Mouse (Mus musculus) heart, embryonic 15.5 days (tissue): ENCODE measurements around the gene Cox4i2. TPM values are rescaled to one million over a fixed set of nuclear protein-coding genes. Genes with fewer than 3 reads are reported as not detected.

Experiments
- ATAC-seq: fragments of 200-750 bp; cut with Nextera tagmentation; replicated peaks from 2 replicates; pipeline ENCODE4 v1.8.0; 2017; ENCODE audit warnings: low read depth, moderate TSS enrichment; ENCODE audit not compliant: insufficient number of reproducible peaks, insufficient read depth, low FRiP score
- H3K27ac ChIP-seq: fragments of 300-500 bp; sonication (generic); 2 replicates; pipeline ENCODE4 v1.5.1; 2015; ENCODE audit warnings: mild to moderate bottlenecking, inconsistent platforms
- H3K27me3 ChIP-seq: fragments of 300-500 bp; sonication (generic); 2 replicates; pipeline ENCODE4 v1.6.1; 2015; ENCODE audit warnings: inconsistent platforms
- H3K36me3 ChIP-seq: fragments of 300-500 bp; sonication (generic); 2 replicates; pipeline ENCODE4 v1.6.1; 2015; ENCODE audit warnings: mild to moderate bottlenecking, inconsistent platforms
- H3K4me1 ChIP-seq: fragments of 300-500 bp; sonication (generic); replicated peaks from 2 replicates; pipeline ENCODE4 v1.6.1; 2015; ENCODE audit warnings: inconsistent platforms
- H3K4me2 ChIP-seq: fragments of 300-500 bp; sonication (generic); 2 replicates; pipeline ENCODE4 v1.6.1; 2015; ENCODE audit warnings: inconsistent platforms, mild to moderate bottlenecking, moderate library complexity
- H3K4me3 ChIP-seq: fragments of 300-500 bp; sonication (generic); 2 replicates; pipeline ENCODE4 v1.5.1; 2015; ENCODE audit warnings: mild to moderate bottlenecking, inconsistent platforms
- H3K9ac ChIP-seq: fragments of 300-500 bp; sonication (generic); 2 replicates; pipeline ENCODE4 v1.6.1; 2015; ENCODE audit warnings: mild to moderate bottlenecking, inconsistent platforms
- H3K9me3 ChIP-seq: fragments of 300-500 bp; sonication (generic); replicated peaks from 2 replicates; pipeline ENCODE4 v1.6.1; 2016; ENCODE audit warnings: inconsistent platforms
- WGBS: fragments of 180-500 bp; shearing (Covaris S2); methylation state at CpG from one replicate; pipeline ENCODE4 v1.1.7; 2015; ENCODE audit warnings: mixed read lengths; 5-methylcytosine and 5-hydroxymethylcytosine counted together
- polyA plus RNA-seq: library from polyadenylated mRNA; unstranded; fragments of >200 nt; fragmentation: Nextera tagmentation; extraction: Ambion mirVana; gene quantifications from 2 replicates; pipeline ENCODE4 v1.2.1, GENCODE M21; 2015

The Cox4i2 gene
- polyA plus RNA-seq, 1 experiment from 2014 or later = 24.2 TPM

- WGBS = 87% methylated on average over 2 of the region's 2 CpGs
- no peak overlapping the region for H3K4me2 ChIP-seq
- no peaks in the 10 kb centered on the region for H3K27me3 ChIP-seq
- H3K27ac ChIP-seq = peak overlapping the region; percentile 95
- H3K9me3 ChIP-seq = no peaks in the 10 kb centered on the region
- H3K9ac ChIP-seq = no peak overlapping the region
- ATAC-seq = no peak
- peaks cover 70% of the 10 kb centered on the region for H3K4me1 ChIP-seq
- no peak overlapping the region for H3K4me3 ChIP-seq
- H3K36me3 ChIP-seq = no peaks in the 10 kb centered on the region
Observed at GRCm38 (mm10) chr2:152787136-152787535, 33.2 kb downstream of the Cox4i2 start.

- Histone ChIP-seq H3K9ac (no peak overlapping the region), H3K27ac (no peak overlapping the region), H3K36me3 (no peaks in the 10 kb centered on the region), H3K4me2 (no peak overlapping the region), H3K4me3 (no peak overlapping the region), H3K4me1 (peaks cover 74% of the 10 kb centered on the region), H3K9me3 (no peaks in the 10 kb centered on the region), H3K27me3 (no peaks in the 10 kb centered on the region)
- ATAC-seq = no peak
- whole genome bisulfite sequencing = 86% methylated on average over 6 of the region's 6 CpGs
Observed at GRCm38 (mm10) chr2:152787543-152787942, 33.6 kb downstream of the Cox4i2 start.

- H3K27me3 ChIP-seq = no peaks in the 10 kb centered on the region
Observed at GRCm38 (mm10) chr2:152788892-152789421, 35.0 kb downstream of the Cox4i2 start.

GRCm38 (mm10) chr2:152789591-152789999 is 35.6 kb downstream of the Cox4i2 start:
- no peak; the same call in 1 of the 2 replicates for ATAC-seq
- H3K9me3 ChIP-seq = no peaks in the 10 kb centered on the region
- no peaks in the 10 kb centered on the region for H3K27me3 ChIP-seq
- H3K36me3 ChIP-seq = no peaks in the 10 kb centered on the region
- H3K27ac ChIP-seq = peak overlapping the region; percentile 92
- no peak overlapping the region for H3K9ac ChIP-seq
- H3K4me1 ChIP-seq = peaks cover 78% of the 10 kb centered on the region
- peak overlapping the region; percentile 3; the same call in 1 of the 2 replicates for H3K4me3 ChIP-seq
- WGBS = 10% methylated on average over 4 of the region's 4 CpGs
- peak overlapping the region; percentile 47 for H3K4me2 ChIP-seq

More at GRCm38 (mm10) chr2:152788892-152789421, 35.0 kb downstream of the Cox4i2 start:
- Histone ChIP-seq H3K9me3 (no peaks in the 10 kb centered on the region), H3K4me1 (peaks cover 79% of the 10 kb centered on the region), H3K4me2 (peak overlapping the region; percentile 47), H3K27ac (peak overlapping the region; percentile 92), H3K4me3 (peak overlapping the region; percentile 3; the same call in 1 of the 2 replicates), H3K36me3 (no peaks in the 10 kb centered on the region), H3K9ac (0 out of 2 replicates have a peak overlapping the region, but pooled peaks have one; percentile 8)
- peak; percentile 56 for ATAC-seq
- 16% methylated on average over 6 of the region's 6 CpGs for WGBS

- Histone ChIP-seq H3K9me3 (no peaks in the 10 kb centered on the region), H3K9ac (no peak overlapping the region), H3K27ac (peak overlapping the region; percentile 37; the same call in 1 of the 2 replicates), H3K4me3 (no peak overlapping the region), H3K4me1 (peaks cover 58% of the 10 kb centered on the region), H3K4me2 (peak overlapping the region; percentile 14; the same call in 1 of the 2 replicates), H3K27me3 (no peaks in the 10 kb centered on the region), H3K36me3 (no peaks in the 10 kb centered on the region)
- ATAC-seq = no peak
- WGBS = 14% methylated on average over 2 of the region's 2 CpGs
Observed at GRCm38 (mm10) chr2:152792461-152792860, 38.5 kb downstream of the Cox4i2 start.

- H3K27ac ChIP-seq = no peak overlapping the region
- no peaks in the 10 kb centered on the region for H3K27me3 ChIP-seq
- peaks cover 50% of the 10 kb centered on the region for H3K4me1 ChIP-seq
- H3K4me3 ChIP-seq = no peak overlapping the region
- no peaks in the 10 kb centered on the region for H3K36me3 ChIP-seq
- no peaks in the 10 kb centered on the region for H3K9me3 ChIP-seq
- no peak for ATAC-seq
- 74% methylated on average over 5 of the region's 5 CpGs for WGBS
- H3K9ac ChIP-seq = no peak overlapping the region
- no peak overlapping the region for H3K4me2 ChIP-seq
Observed at GRCm38 (mm10) chr2:152793381-152793780, 39.4 kb downstream of the Cox4i2 start.

- no peaks in the 10 kb centered on the region for H3K27me3 ChIP-seq
- no peak for ATAC-seq
- H3K27ac ChIP-seq = peak overlapping the region; percentile 36; the same call in 1 of the 2 replicates
- H3K4me2 ChIP-seq = no peak overlapping the region
- WGBS = 70% methylated on average over 9 of the region's 9 CpGs
- H3K4me1 ChIP-seq = peaks cover 40% of the 10 kb centered on the region
- no peaks in the 10 kb centered on the region for H3K36me3 ChIP-seq
- H3K9me3 ChIP-seq = no peaks in the 10 kb centered on the region
- no peak overlapping the region for H3K9ac ChIP-seq
- no peak overlapping the region for H3K4me3 ChIP-seq
Observed at GRCm38 (mm10) chr2:152794281-152794827, 40.4 kb downstream of the Cox4i2 start.

GRCm38 (mm10) chr2:152797589-152797988 is 43.6 kb downstream of the Cox4i2 start:
- Histone ChIP-seq H3K4me3 (no peak overlapping the region), H3K9me3 (no peaks in the 10 kb centered on the region), H3K4me1 (peaks cover 10% of the 10 kb centered on the region), H3K4me2 (no peak overlapping the region), H3K27ac (no peak overlapping the region), H3K27me3 (no peaks in the 10 kb centered on the region), H3K9ac (no peak overlapping the region), H3K36me3 (no peaks in the 10 kb centered on the region)
- ATAC-seq = no peak
- WGBS = 51% methylated on average over 1 of the region's 1 CpGs

GRCm38 (mm10) chr2:152799954-152800761 is 46.2 kb downstream of the Cox4i2 start:
- no peaks in the 10 kb centered on the region for H3K9me3 ChIP-seq
- H3K4me3 ChIP-seq = no peak overlapping the region
- no peaks in the 10 kb centered on the region for H3K27me3 ChIP-seq
- no peak overlapping the region for H3K27ac ChIP-seq
- no peak overlapping the region for H3K9ac ChIP-seq
- no peak overlapping the region for H3K4me2 ChIP-seq
- ATAC-seq = no peak
- H3K36me3 ChIP-seq = no peaks in the 10 kb centered on the region
- peaks cover 13% of the 10 kb centered on the region for H3K4me1 ChIP-seq
- WGBS = 79% methylated on average over 7 of the region's 7 CpGs

GRCm38 (mm10) chr2:152800762-152801113 is 46.8 kb downstream of the Cox4i2 start:
- H3K36me3 ChIP-seq = no peaks in the 10 kb centered on the region
- H3K27ac ChIP-seq = no peak overlapping the region
- H3K4me3 ChIP-seq = no peak overlapping the region
- no peak overlapping the region for H3K9ac ChIP-seq
- H3K4me1 ChIP-seq = peaks cover 15% of the 10 kb centered on the region
- no peak for ATAC-seq
- no peaks in the 10 kb centered on the region for H3K9me3 ChIP-seq
- no peak overlapping the region for H3K4me2 ChIP-seq
- no peaks in the 10 kb centered on the region for H3K27me3 ChIP-seq

GRCm38 (mm10) chr2:152802303-152802702 is 48.3 kb downstream of the Cox4i2 start:
- Histone ChIP-seq H3K36me3 (no peaks in the 10 kb centered on the region), H3K4me2 (no peak overlapping the region), H3K4me1 (peaks cover 24% of the 10 kb centered on the region), H3K27me3 (no peaks in the 10 kb centered on the region), H3K27ac (no peak overlapping the region), H3K9ac (no peak overlapping the region), H3K9me3 (no peaks in the 10 kb centered on the region), H3K4me3 (no peak overlapping the region)
- WGBS = 93% methylated on average over 10 of the region's 10 CpGs
- no peak for ATAC-seq
